Mouse (Mus musculus) liver, embryonic 14.5 days (tissue): Measurements from ENCODE around the gene Cep95. TPM values are rescaled to one million over a fixed set of nuclear protein-coding genes. Genes with fewer than 3 reads are reported as not detected.
"Not testable (repeated sequence)": the region's sequence is repeated elsewhere in the genome, so short reads cannot be mapped to it uniquely, and the experiment has no call there.

Experiments
- ATAC-seq: fragments of 200-750 bp; cut with Nextera tagmentation; 2 replicates; pipeline ENCODE4 v1.8.0; 2017; ENCODE audit warnings: moderate number of reproducible peaks, mild to moderate bottlenecking, moderate library complexity; ENCODE audit not compliant: insufficient read depth
- DNase-seq, 3 experiments: peaks; one replicate each; pipeline ENCODE4 v3.0.0-alpha.2; 2012 to 2013; ENCODE audit warnings: low read depth in 3 of 3, low spot score in 3 of 3
- H3K27ac ChIP-seq: fragments of 300-500 bp; sonication (generic); 2 replicates; pipeline ENCODE4 v1.5.1; 2014; ENCODE audit warnings: moderate library complexity, mild to moderate bottlenecking, control low read depth, inconsistent platforms
- H3K27me3 ChIP-seq: fragments of 300-500 bp; sonication (generic); 2 replicates; pipeline ENCODE4 v1.6.1; 2014; ENCODE audit warnings: mild to moderate bottlenecking, low read length, moderate library complexity; ENCODE audit not compliant: control insufficient read depth, insufficient read depth
- H3K36me3 ChIP-seq: fragments of 300-500 bp; sonication (generic); replicated peaks from 2 replicates; pipeline ENCODE4 v1.6.1; 2014; ENCODE audit warnings: low read depth; ENCODE audit not compliant: control insufficient read depth, insufficient read depth
- H3K4me1 ChIP-seq, 2 experiments: fragments of 200-500 bp in 1 of 2; fragments of 300-500 bp in 1 of 2; sonication (generic) in 1 of 2; replicated peaks; 2 replicates each; pipeline ENCODE4 v1.6.1; 2012 to 2014; ENCODE audit warnings: antibody characterized with exemption in 1 of 2, inconsistent platforms in 1 of 2, low read length in 1 of 2; ENCODE audit not compliant: control insufficient read depth in 2 of 2, insufficient read depth in 2 of 2
- H3K4me2 ChIP-seq: fragments of 300-500 bp; sonication (generic); 2 replicates; pipeline ENCODE4 v1.6.1; 2014; ENCODE audit warnings: low read depth, mild to moderate bottlenecking, control low read depth, moderate library complexity
- H3K4me3 ChIP-seq, 2 experiments: fragments of 200-500 bp in 1 of 2; fragments of 300-500 bp in 1 of 2; sonication (generic) in 1 of 2; 2 replicates each; pipeline ENCODE4 v1.5.1; 2012 to 2014; ENCODE audit warnings: low read depth in 2 of 2, low read length in 2 of 2, mild to moderate bottlenecking in 2 of 2, control low read depth in 1 of 2, inconsistent platforms in 1 of 2, moderate library complexity in 1 of 2; ENCODE audit not compliant: insufficient read depth in 1 of 2
- H3K9ac ChIP-seq: fragments of 300-500 bp; sonication (generic); replicated peaks from 2 replicates; pipeline ENCODE4 v1.6.1; 2014; ENCODE audit warnings: mild to moderate bottlenecking, control low read depth, moderate library complexity
- H3K9me3 ChIP-seq: fragments of 300-500 bp; sonication (generic); 2 replicates; pipeline ENCODE4 v1.6.1; 2016; ENCODE audit warnings: low read length, mixed read lengths; ENCODE audit not compliant: control insufficient read depth
- CTCF ChIP-seq: IDR thresholded peaks from 2 replicates; pipeline ENCODE4 v1.5.1; 2016; ENCODE audit warnings: antibody characterized with exemption, low read depth, control low read depth
- EP300 ChIP-seq: IDR thresholded peaks from 2 replicates; pipeline ENCODE4 v1.6.1; 2016; ENCODE audit warnings: antibody characterized with exemption, low read depth
- WGBS: fragments of 180-500 bp; shearing (Covaris S2); extraction: QIAGEN DNeasy Blood & Tissue Kit; methylation state at CpG from one replicate; pipeline ENCODE4 v1.1.7; 2014; ENCODE audit not compliant: insufficient replicate concordance; 5-methylcytosine and 5-hydroxymethylcytosine counted together
- polyA plus RNA-seq, 2 experiments: library from polyadenylated mRNA; depleted of rRNA in 1 of 2; stranded (reverse) in 1 of 2; unstranded in 1 of 2; fragments of >200 nt; fragmentation: Nextera tagmentation in 1 of 2; extraction: Ambion mirVana in 1 of 2; gene quantifications; 2 replicates each; pipeline versions ENCODE4 v1.2.1 to v1.2.3; 2012 to 2014

The Cep95 gene
- polyA plus RNA-seq, 2 experiments, result 6.1 to 9.9 TPM

- 1% methylated on average over 30 of the region's 30 CpGs for WGBS
- ATAC-seq (peak; percentile 99), DNase-seq (peak; percentile 88 to 91 (median 88))
- Histone ChIP-seq H3K9ac (peak within 1 kb of the TSS; percentile 91), H3K27me3 (no peaks in the 10 kb centered on the region), H3K9me3 (no peaks in the 10 kb centered on the region), H3K27ac (peak within 1 kb of the TSS; percentile 97), H3K4me3 (peak within 1 kb of the TSS; percentile 81 to 83), H3K36me3 (peaks cover 59% of the 10 kb centered on the region), H3K4me2 (peak within 1 kb of the TSS; percentile 85), H3K4me1 (peaks cover 6 to 12% of the 10 kb centered on the region in 2 experiments)
- no peak for TF ChIP-seq CTCF
- no peak for TF ChIP-seq EP300
Observed at GRCm38 (mm10) chr11:106779388-106780088, 9.5 kb upstream of the Cep95 start, which contains the start of gene Polg2. Gene Polg2, minus strand, starts transcription at chr11:106779537.

- peak overlapping the region; percentile 61 for H3K9ac ChIP-seq
- TF ChIP-seq EP300, result no peak
- TF ChIP-seq CTCF, result no peak
- no peaks in the 10 kb centered on the region for H3K9me3 ChIP-seq
- no peak for ATAC-seq
- peak overlapping the region; percentile 40 to 83; a peak in 3 of 4 replicates for H3K4me3 ChIP-seq
- H3K27ac ChIP-seq, result peak overlapping the region; percentile 97
- WGBS, result 67% methylated on average over 4 of the region's 4 CpGs
- H3K36me3 ChIP-seq, result peaks cover 59% of the 10 kb centered on the region
- H3K4me1 ChIP-seq, result peaks cover 6 to 12% of the 10 kb centered on the region in 2 experiments
- H3K4me2 ChIP-seq, result peak overlapping the region; percentile 85
- no peak for DNase-seq
- no peaks in the 10 kb centered on the region for H3K27me3 ChIP-seq
Observed at GRCm38 (mm10) chr11:106780089-106780425, 9.0 kb upstream of the Cep95 start.

- Histone ChIP-seq H3K9ac (no peak overlapping the region), H3K4me1 (peaks cover 6 to 12% of the 10 kb centered on the region in 2 experiments), H3K27ac (peak overlapping the region; percentile 97), H3K4me3 (peak overlapping the region in 1 of 2 experiments; percentile 83; a peak in 1 of 4 replicates), H3K4me2 (peak overlapping the region; percentile 85), H3K9me3 (no peaks in the 10 kb centered on the region), H3K27me3 (no peaks in the 10 kb centered on the region), H3K36me3 (peaks cover 61% of the 10 kb centered on the region)
- 74% methylated on average over 6 of the region's 6 CpGs for WGBS
- ATAC-seq (no peak), DNase-seq (no peak)
- TF ChIP-seq CTCF (no peak), EP300 (no peak)
Observed at GRCm38 (mm10) chr11:106780590-106781220, 8.3 kb upstream of the Cep95 start.

- H3K27me3 ChIP-seq, H3K9me3 ChIP-seq, H3K9ac ChIP-seq, DNase-seq, H3K4me2 ChIP-seq, H3K4me3 ChIP-seq, ATAC-seq, H3K27ac ChIP-seq: not testable (repeated sequence)
- WGBS, result 84% methylated on average over 7 of the region's 7 CpGs
- Histone ChIP-seq H3K4me1 (peaks cover 9 to 13% of the 10 kb centered on the region in 2 experiments), H3K36me3 (peaks cover 75% of the 10 kb centered on the region)
Observed at GRCm38 (mm10) chr11:106782271-106782670, 6.8 kb upstream of the Cep95 start.
